Mouse (Mus musculus) embryonic facial prominence, embryonic 14.5 days (tissue): Measurements from ENCODE around the gene Stat2. TPM values are rescaled to one million over a fixed set of nuclear protein-coding genes. Genes with fewer than 3 reads are reported as not detected.
"Not testable (repeated sequence)": the region's sequence is repeated elsewhere in the genome, so short reads cannot be mapped to it uniquely, and the experiment has no call there.

Source experiments
- ATAC-seq: fragments of 200-750 bp; cut with Nextera tagmentation; 2 replicates; pipeline ENCODE4 v1.8.0; 2017; ENCODE audit warnings: low read depth, moderate number of reproducible peaks, moderate TSS enrichment
- DNase-seq: peaks from one replicate; pipeline ENCODE4 v3.0.0-alpha.2; 2015; ENCODE audit warnings: low spot score
- H3K27ac ChIP-seq: fragments of 300-500 bp; sonication (generic); replicated peaks from 2 replicates; pipeline ENCODE4 v1.5.1; 2014; ENCODE audit warnings: low read depth, mild to moderate bottlenecking, low read length, moderate library complexity
- H3K27me3 ChIP-seq: fragments of 300-500 bp; sonication (generic); replicated peaks from 2 replicates; pipeline ENCODE4 v1.6.1; 2014; ENCODE audit warnings: low read length; ENCODE audit not compliant: control insufficient read depth, insufficient read depth
- H3K36me3 ChIP-seq: fragments of 300-500 bp; sonication (generic); 2 replicates; pipeline ENCODE4 v1.6.1; 2014; ENCODE audit warnings: low read length, mixed read lengths; ENCODE audit not compliant: control insufficient read depth, insufficient read depth
- H3K4me1 ChIP-seq: fragments of 300-500 bp; sonication (generic); 2 replicates; pipeline ENCODE4 v1.6.1; 2014; ENCODE audit warnings: antibody characterized with exemption, low read length; ENCODE audit not compliant: control insufficient read depth, insufficient read depth
- H3K4me2 ChIP-seq: fragments of 300-500 bp; sonication (generic); 2 replicates; pipeline ENCODE4 v1.6.1; 2014; ENCODE audit warnings: low read depth, mild to moderate bottlenecking, low read length, moderate library complexity, mixed read lengths
- H3K4me3 ChIP-seq: fragments of 300-500 bp; sonication (generic); 2 replicates; pipeline ENCODE4 v1.5.1; 2014; ENCODE audit warnings: low read depth, mild to moderate bottlenecking, low read length
- H3K9ac ChIP-seq: fragments of 300-500 bp; sonication (generic); 2 replicates; pipeline ENCODE4 v1.6.1; 2014; ENCODE audit warnings: low read depth, mild to moderate bottlenecking, low read length, moderate library complexity, mixed read lengths
- H3K9me3 ChIP-seq: fragments of 300-500 bp; sonication (generic); 2 replicates; pipeline ENCODE4 v1.6.1; 2016; ENCODE audit warnings: low read length; ENCODE audit not compliant: control insufficient read depth
- WGBS: fragments of 180-500 bp; shearing (Covaris S2); extraction: QIAGEN DNeasy Blood & Tissue Kit; methylation state at CpG from one replicate; pipeline ENCODE4 v1.1.7; 2014; 5-methylcytosine and 5-hydroxymethylcytosine counted together
- polyA plus RNA-seq: library from polyadenylated mRNA; unstranded; fragments of >200 nt; fragmentation: Nextera tagmentation; extraction: Ambion mirVana; gene quantifications from 2 replicates; pipeline ENCODE4 v1.2.1, GENCODE M21; 2014

Gene Stat2
- polyA plus RNA-seq, 1 experiment from 2014 or later: 13.4 TPM

DNA sequence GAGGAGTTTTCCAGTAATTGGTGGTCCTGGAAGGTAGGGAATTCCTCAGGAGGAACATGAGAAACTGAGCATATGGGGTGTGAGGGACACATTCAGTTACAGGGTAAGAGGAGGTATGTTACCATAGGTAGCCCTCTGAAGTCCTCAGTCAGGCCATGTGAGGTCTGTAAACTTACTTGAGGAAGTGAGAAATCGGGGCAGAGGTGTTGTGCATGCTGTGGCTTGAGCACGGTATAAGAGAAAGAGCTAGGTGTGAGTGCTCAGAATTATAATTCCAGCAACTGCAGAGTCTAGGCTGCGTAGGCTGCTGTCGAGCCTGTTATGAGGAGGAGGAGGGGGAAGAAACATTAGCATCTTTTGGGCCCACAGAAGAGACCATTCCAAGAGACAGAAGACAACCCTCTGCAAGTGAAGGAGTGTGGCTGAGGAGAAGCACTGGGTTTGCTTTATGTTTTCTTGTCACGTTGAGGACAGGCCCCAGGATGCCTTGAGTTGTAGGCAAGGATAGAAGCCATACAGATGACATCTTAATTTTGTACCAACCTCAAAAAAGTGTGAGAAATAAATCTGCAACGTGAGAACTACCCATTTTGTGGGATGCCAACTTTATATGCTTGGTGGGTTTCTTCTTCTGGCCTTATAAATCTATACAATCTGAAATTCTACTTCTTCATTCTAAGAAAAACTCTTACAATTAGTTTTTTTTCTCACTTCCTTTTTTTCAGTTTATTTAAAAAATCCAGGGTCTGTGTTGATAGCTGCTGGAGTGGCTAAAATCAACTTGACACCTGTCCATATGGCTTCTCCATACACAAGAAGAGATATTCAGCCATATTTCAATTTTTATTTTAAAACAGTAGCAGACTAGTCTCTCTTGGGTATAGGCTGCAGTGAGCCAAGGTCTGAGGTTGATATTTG, 6.7 kb upstream of the Stat2 start:
- Histone ChIP-seq H3K4me1 (no peaks in the 10 kb centered on the region), H3K9ac (no peak overlapping the region), H3K4me3 (no peak overlapping the region), H3K36me3 (no peaks in the 10 kb centered on the region), H3K27me3 (no peaks in the 10 kb centered on the region), H3K4me2 (no peak overlapping the region), H3K9me3 (no peaks in the 10 kb centered on the region), H3K27ac (no peak overlapping the region)
- DNase-seq (no peak), ATAC-seq (no peak)
- 74% methylated on average over 6 of the region's 6 CpGs for WGBS

- WGBS: 58% methylated on average over 6 of the region's 6 CpGs
- Histone ChIP-seq H3K36me3 (no peaks in the 10 kb centered on the region), H3K4me3 (no peak within 1 kb of the TSS), H3K4me1 (no peaks in the 10 kb centered on the region), H3K9ac (no peak within 1 kb of the TSS), H3K9me3 (no peaks in the 10 kb centered on the region), H3K27me3 (no peaks in the 10 kb centered on the region), H3K27ac (no peak within 1 kb of the TSS), H3K4me2 (no peak within 1 kb of the TSS)
- ATAC-seq: no peak
- no peak for DNase-seq
These were observed 2.0 kb upstream of the Stat2 start, which contains the start of gene Apof for GRCm38 (mm10) chr10:128268371-128268770. Gene Apof (plus strand): TSS chr10:128268671.

DNA sequence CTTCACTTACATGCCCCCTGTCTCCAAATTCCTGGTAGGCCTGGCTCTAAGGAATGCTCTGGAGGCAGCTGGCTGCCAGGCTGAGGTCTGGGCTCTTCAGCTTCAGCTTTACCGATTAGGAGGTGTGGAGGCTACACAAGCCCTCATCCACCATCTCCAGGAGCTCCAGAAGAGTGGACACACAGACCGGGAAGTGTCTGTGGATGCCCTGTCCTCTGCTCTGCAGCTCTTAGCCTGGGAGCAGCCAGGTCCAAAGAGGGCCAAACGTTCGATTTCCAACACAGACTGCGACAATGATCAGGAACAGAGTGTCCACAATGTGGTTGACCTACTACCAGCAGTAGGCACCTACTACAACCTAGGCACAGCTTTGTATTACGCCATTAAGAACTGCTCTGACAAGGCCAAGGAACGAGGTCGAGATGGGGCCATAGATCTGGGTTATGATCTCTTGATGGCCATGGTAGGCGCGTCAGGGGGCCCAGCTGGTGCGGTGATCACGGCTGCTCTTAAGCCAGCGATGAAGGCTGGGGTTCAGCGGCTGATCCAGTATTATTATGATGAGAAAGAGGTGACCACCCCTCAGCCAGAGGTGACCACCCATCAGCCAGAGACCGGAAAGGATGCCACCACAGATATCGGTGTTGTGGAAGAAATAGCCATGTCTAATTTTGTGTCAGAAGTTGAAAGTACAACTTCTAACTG, 1.0 kb upstream of the Stat2 start:
- H3K4me3 ChIP-seq: no peak overlapping the region
- WGBS: 90% methylated on average over 16 of the region's 16 CpGs
- no peak overlapping the region for H3K9ac ChIP-seq
- H3K4me1 ChIP-seq: no peaks in the 10 kb centered on the region
- no peaks in the 10 kb centered on the region for H3K9me3 ChIP-seq
- ATAC-seq (no peak), DNase-seq (no peak)
- no peaks in the 10 kb centered on the region for H3K27me3 ChIP-seq
- H3K4me2 ChIP-seq: peak overlapping the region; percentile 73; the same call in 1 of the 2 replicates
- H3K27ac ChIP-seq: no peak overlapping the region
- H3K36me3 ChIP-seq: no peaks in the 10 kb centered on the region

DNA sequence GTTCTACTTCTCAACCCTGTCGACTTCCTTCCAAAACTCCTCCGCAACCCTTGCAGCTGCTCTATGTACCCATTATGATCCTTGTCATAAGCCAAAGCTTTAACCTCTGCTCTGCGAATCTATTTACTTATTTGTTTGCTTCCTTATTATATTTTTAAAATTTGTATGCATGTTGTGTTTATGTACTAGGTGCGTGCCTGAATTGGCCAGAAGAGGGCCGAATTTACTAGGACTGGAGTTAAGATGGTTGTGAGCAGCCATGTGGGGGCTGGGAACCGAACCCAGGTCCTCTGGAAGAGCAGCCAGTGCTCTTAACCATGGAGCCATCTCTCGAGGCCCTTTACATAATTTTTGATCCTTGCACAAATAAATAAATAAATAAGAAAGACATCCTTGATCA, 507 bp downstream of the Stat2 start:
- no peaks in the 10 kb centered on the region for H3K4me1 ChIP-seq
- 40% methylated on average over 7 of the region's 7 CpGs for WGBS
- H3K4me3 ChIP-seq: peak overlapping the region; percentile 82
- no peaks in the 10 kb centered on the region for H3K9me3 ChIP-seq
- H3K27ac ChIP-seq: peak overlapping the region; percentile 74; the same call in 1 of the 2 replicates
- H3K9ac ChIP-seq: peak overlapping the region; percentile 76
- no peak for ATAC-seq
- H3K27me3 ChIP-seq: no peaks in the 10 kb centered on the region
- H3K4me2 ChIP-seq: peak overlapping the region; percentile 73
- no peaks in the 10 kb centered on the region for H3K36me3 ChIP-seq
- DNase-seq: no peak

- DNase-seq: no peak
- no peak overlapping the region for H3K4me2 ChIP-seq
- H3K27ac ChIP-seq: no peak overlapping the region
- H3K4me3 ChIP-seq: no peak overlapping the region
- H3K9ac ChIP-seq: no peak overlapping the region
- no peaks in the 10 kb centered on the region for H3K27me3 ChIP-seq
- ATAC-seq: no peak
- H3K36me3 ChIP-seq: peaks cover 6% of the 10 kb centered on the region; the same call in 1 of the 2 replicates
- H3K4me1 ChIP-seq: no peaks in the 10 kb centered on the region
- H3K9me3 ChIP-seq: no peaks in the 10 kb centered on the region
- 66% methylated on average over 2 of the region's 2 CpGs for WGBS
These were observed 1.5 kb downstream of the Stat2 start for GRCm38 (mm10) chr10:128271883-128272282.

DNA sequence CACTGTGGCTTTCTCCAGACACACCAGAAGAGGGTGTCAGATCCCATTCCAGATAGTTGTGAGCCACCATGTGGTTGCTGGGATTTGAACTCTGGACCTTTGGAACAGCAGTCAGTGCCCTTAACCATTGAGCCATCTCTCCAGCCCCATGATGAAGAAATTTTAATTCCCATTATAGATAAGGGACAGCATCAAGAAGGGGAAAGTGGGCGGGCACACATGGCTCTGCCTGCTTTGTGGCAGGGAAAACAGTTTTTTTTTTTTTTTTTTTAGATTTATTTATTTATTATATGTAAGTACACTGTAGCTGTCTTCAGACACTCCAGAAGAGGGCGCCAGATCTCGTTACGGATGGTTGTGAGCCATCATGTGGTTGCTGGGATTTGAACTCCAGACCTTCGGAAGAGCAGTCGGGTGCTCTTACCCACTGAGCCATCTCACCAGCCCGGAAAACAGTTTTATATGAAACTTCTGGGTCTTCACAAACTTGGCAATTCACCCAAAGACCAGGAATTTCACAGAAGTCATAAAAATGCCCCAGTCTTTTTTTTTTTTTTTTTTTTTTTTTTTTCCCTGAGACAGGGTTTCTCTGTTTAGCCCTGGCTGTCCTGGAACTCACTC, 2.6 kb downstream of the Stat2 start:
- not testable (repeated sequence) for H3K9ac ChIP-seq, H3K27me3 ChIP-seq, H3K9me3 ChIP-seq, ATAC-seq, H3K4me1 ChIP-seq, H3K27ac ChIP-seq, DNase-seq, H3K4me3 ChIP-seq, H3K4me2 ChIP-seq
- H3K36me3 ChIP-seq: peaks cover 12% of the 10 kb centered on the region; the same call in 1 of the 2 replicates
- 92% methylated on average over 4 of the region's 7 CpGs for whole genome bisulfite sequencing

DNA sequence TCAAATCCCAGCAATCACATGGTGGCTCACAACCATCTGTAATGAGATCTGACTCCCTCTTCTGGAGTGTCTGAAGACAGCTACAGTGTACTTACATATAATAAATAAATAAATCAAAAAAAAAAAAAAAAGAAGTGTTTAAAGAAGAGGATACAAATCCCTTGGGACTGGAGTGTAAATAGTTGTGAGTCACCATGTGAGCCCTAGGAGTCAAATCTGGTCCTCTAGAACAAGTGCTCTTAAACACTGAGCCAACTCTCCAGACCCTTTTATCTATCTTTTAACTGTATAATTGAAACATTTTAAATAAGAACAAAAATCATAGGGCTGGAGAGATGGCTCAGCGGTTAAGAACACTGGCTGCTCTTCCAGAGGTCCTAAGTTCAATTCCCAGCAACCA, 5.0 kb downstream of the Stat2 start:
- not testable (repeated sequence) for H3K27me3 ChIP-seq, H3K27ac ChIP-seq, DNase-seq, H3K4me1 ChIP-seq, H3K9me3 ChIP-seq, H3K9ac ChIP-seq, H3K4me2 ChIP-seq, ATAC-seq, H3K4me3 ChIP-seq
- peaks cover 21% of the 10 kb centered on the region for H3K36me3 ChIP-seq
- 85% methylated on average over 1 of the region's 1 CpGs for WGBS

DNA sequence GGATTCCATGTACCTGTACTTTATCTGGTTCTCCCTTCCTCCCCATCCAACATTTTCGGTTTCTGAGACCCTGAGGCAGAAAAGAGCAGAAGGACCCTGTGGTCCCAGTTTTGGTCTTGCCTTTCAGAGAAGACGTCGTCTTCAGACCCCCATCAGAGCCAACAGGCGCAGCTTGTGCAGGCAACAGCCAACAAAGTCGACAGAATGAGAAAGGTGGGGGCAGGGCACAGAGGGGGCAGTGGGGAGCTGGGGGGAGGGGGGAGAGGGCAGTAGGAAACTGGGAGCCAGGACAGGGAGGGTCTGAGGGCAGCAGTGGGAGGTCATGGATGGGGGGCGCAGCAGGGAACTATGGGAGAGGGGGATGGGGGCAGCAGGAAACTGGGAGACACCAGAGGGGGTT, 7.8 kb downstream of the Stat2 start:
- H3K4me2 ChIP-seq: no peak overlapping the region
- no peaks in the 10 kb centered on the region for H3K27me3 ChIP-seq
- H3K27ac ChIP-seq: no peak overlapping the region
- ATAC-seq: no peak
- peaks cover 37% of the 10 kb centered on the region for H3K36me3 ChIP-seq
- no peaks in the 10 kb centered on the region for H3K9me3 ChIP-seq
- H3K9ac ChIP-seq: no peak overlapping the region
- 40% methylated on average over 5 of the region's 6 CpGs for WGBS
- no peak for DNase-seq
- H3K4me3 ChIP-seq: no peak overlapping the region
- H3K4me1 ChIP-seq: no peaks in the 10 kb centered on the region
